Mouse (Mus musculus): ENCODE results near the gene Rps11. TPM values are rescaled to one million over a fixed set of nuclear protein-coding genes. Genes with fewer than 3 reads are reported as not detected.

The Rps11 gene
- polyA plus RNA-seq, 1 experiment, result 2,217 TPM

DNA sequence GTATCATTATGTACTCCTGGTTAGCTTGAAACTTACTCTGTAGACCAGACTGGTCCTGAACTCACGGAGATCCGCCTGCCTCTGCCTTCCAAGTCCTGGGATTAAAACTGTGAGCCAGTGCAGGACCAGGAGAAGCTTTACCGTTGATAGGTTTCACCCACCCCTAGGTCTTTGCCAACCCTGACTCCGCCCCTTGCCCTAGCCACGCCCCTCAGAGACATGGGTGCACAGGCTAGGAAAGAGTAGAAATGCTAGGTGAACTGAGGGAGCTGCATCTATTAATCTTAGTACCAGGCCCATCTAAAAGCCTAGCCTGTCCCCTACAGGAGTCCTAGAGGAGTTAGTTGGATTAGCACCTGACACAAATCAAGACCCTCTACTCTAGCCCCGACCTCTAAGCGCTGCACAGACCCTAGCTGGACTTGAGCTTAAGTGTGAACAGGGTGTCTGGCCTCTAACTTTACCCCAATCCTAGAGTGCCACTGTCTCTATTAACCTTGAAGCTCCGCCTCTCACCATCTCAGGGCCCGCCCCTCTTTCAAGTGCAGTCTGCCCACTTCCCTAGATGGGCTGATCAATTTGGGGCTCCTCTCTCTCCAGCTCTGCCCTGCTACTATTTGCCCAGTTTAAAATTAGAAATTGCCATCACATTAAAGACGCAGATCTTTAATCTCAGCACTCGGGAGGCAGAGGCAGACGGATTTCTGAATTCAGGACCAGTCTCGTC is 33.8 kb downstream of the Rps11 start:
- Histone ChIP-seq H3K79me2 (ENCODE audit: control insufficient read depth, insufficient read depth) (no peaks in the 10 kb centered on the region), H3K4me2 (ENCODE audit: low read depth) (peak overlapping the region; percentile 75), H3K27me3 (ENCODE audit: control insufficient read depth, insufficient read depth, insufficient read length) (no peaks in the 10 kb centered on the region), H3K4me3 (peak overlapping the region; percentile 38), H3K36me3 (ENCODE audit: control insufficient read depth, insufficient read depth) (no peaks in the 10 kb centered on the region), H3ac (ENCODE audit: control insufficient read depth, insufficient read length) (no peak overlapping the region)
- TF ChIP-seq MYOG (IDR thresholded peaks at IDR 0.05; ENCODE audit: control insufficient read depth in 1 of 3, insufficient read depth in 1 of 3, insufficient read length in 2 of 3, low read depth in 2 of 3), result no peak
- TF ChIP-seq REST (IDR thresholded peaks at IDR 0.05; ENCODE audit: insufficient read depth, insufficient read length), result no peak
- no peak for TF ChIP-seq E2F4 (IDR thresholded peaks at IDR 0.05; ENCODE audit: insufficient read depth)
- TF ChIP-seq POLR2A (IDR thresholded peaks at IDR 0.05; ENCODE audit: insufficient read length, low read depth), result no peak
- no peak for TF ChIP-seq SRF (IDR thresholded peaks at IDR 0.05; ENCODE audit: control insufficient read depth, insufficient read length, low read depth)
- TF ChIP-seq USF1 (IDR thresholded peaks at IDR 0.05; ENCODE audit: low read depth), result no peak

DNA sequence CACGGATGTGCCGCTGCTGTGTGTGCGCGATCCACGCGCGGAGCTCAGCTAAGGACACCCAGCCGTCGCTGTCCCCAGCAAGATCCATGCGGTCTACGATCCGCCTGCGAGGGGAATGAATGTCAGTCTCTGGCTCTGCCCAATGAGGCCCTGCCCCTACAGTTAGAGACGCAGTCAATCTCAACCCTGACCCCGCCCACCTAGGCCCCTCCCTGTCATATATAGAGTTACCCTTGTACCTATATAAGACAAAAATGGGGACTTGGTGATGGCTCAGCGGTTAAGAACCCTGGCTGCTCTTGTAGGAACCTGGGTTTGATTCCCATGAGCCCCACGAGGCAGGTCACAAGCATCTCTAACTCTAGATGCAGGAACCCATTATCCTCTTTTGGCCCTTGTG is 35.6 kb downstream of the Rps11 start:
- Histone ChIP-seq H3K27me3 (ENCODE audit: control insufficient read depth, insufficient read depth, insufficient read length) (no peaks in the 10 kb centered on the region), H3K4me3 (no peak overlapping the region), H3K79me2 (ENCODE audit: control insufficient read depth, insufficient read depth) (no peaks in the 10 kb centered on the region), H3K4me2 (ENCODE audit: low read depth) (no peak overlapping the region), H3K36me3 (ENCODE audit: control insufficient read depth, insufficient read depth) (no peaks in the 10 kb centered on the region), H3ac (ENCODE audit: control insufficient read depth, insufficient read length) (no peak overlapping the region)
- TF ChIP-seq POLR2AphosphoS2 (IDR thresholded peaks at IDR 0.05; ENCODE audit: insufficient read length, low read depth) (no peak), POLR2A (IDR thresholded peaks at IDR 0.05; ENCODE audit: insufficient read length, low read depth) (no peak), MYOG (IDR thresholded peaks at IDR 0.05; ENCODE audit: control insufficient read depth in 1 of 3, insufficient read depth in 1 of 3, insufficient read length in 2 of 3, low read depth in 2 of 3) (no peak), E2F4 (IDR thresholded peaks at IDR 0.05; ENCODE audit: insufficient read depth) (no peak), USF1 (IDR thresholded peaks at IDR 0.05; ENCODE audit: low read depth) (no peak), TCF3 (IDR thresholded peaks at IDR 0.05; ENCODE audit: insufficient read length, low read depth) (no peak), MAX (IDR thresholded peaks at IDR 0.05; ENCODE audit: low read depth) (no peak), TCF12 (IDR thresholded peaks at IDR 0.05; ENCODE audit: insufficient read depth, poor library complexity, severe bottlenecking) (no peak), REST (IDR thresholded peaks at IDR 0.05; ENCODE audit: insufficient read depth, insufficient read length) (no peak), SRF (IDR thresholded peaks at IDR 0.05; ENCODE audit: control insufficient read depth, insufficient read length, low read depth) (no peak), CEBPB (IDR thresholded peaks at IDR 0.05; ENCODE audit: insufficient read depth, poor library complexity, severe bottlenecking) (no peak), MYOD1 (IDR thresholded peaks at IDR 0.05; ENCODE audit: control insufficient read depth in 1 of 3, insufficient read length in 2 of 3, low read depth in 2 of 3) (no peak)

DNA sequence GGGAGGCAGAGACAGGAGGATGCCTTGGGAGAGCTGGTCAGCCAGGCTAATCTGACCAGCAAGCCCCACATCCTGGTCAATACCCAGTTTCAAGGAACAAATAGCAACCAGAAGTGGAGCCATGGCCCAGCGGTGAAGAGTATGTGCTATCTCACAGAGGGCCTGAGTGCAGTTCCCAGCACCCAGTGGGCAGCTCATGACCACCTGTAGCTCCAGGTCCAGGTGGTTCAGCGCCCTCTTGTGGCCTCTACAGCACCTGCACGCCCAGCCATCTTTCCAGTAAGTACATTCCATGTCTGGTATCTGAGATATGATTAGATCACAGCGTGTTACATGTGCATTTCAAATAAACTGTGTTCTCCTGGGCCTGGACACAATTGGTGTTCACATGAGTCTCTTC is 38.2 kb downstream of the Rps11 start:
- Histone ChIP-seq H3ac (ENCODE audit: control insufficient read depth, insufficient read length) (no peak overlapping the region), H3K4me2 (ENCODE audit: low read depth) (no peak overlapping the region), H3K79me2 (ENCODE audit: control insufficient read depth, insufficient read depth) (no peaks in the 10 kb centered on the region), H3K4me3 (no peak overlapping the region), H3K36me3 (ENCODE audit: control insufficient read depth, insufficient read depth) (no peaks in the 10 kb centered on the region), H3K27me3 (ENCODE audit: control insufficient read depth, insufficient read depth, insufficient read length) (no peaks in the 10 kb centered on the region)
- TF ChIP-seq CEBPB (IDR thresholded peaks at IDR 0.05; ENCODE audit: insufficient read depth, poor library complexity, severe bottlenecking) (no peak), POLR2A (IDR thresholded peaks at IDR 0.05; ENCODE audit: insufficient read length, low read depth) (no peak), TCF3 (IDR thresholded peaks at IDR 0.05; ENCODE audit: insufficient read length, low read depth) (no peak), MAX (IDR thresholded peaks at IDR 0.05; ENCODE audit: low read depth) (no peak), MYOG (IDR thresholded peaks at IDR 0.05; ENCODE audit: control insufficient read depth in 1 of 3, insufficient read depth in 1 of 3, insufficient read length in 2 of 3, low read depth in 2 of 3) (no peak), MYOD1 (IDR thresholded peaks at IDR 0.05; ENCODE audit: control insufficient read depth in 1 of 3, insufficient read length in 2 of 3, low read depth in 2 of 3) (no peak)

DNA sequence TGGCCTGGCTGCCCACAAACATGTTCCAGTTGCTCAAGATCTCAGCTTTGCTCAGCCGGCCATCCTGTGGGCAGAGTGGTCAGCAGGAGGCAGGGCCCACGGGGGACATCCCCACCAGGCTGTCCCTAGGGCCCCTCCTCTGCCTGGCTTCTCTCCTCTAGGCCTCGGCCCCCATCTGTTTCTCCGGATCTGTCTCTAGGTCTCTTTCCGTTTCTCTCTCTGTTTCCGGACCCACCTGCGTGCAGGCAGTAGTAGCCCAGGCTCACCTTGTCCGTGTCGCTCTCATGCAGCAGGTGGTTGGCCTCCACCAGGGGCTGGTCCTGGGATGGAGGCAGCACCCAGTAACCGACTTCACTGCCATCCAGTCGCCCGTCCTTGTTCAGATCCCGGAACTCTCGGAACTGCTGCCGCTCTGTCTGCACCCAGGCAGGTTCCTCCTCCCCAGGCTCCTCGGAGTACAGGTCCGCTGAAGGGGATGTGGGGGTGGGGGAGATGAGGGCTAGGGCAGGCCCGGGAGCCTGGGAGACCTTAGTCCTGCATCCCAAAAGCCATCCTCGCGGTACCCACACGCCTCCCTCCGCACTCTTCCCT is 40.8 kb downstream of the Rps11 start:
- H3K36me3 ChIP-seq (ENCODE audit: control insufficient read depth, insufficient read depth), result no peaks in the 10 kb centered on the region
- no peaks in the 10 kb centered on the region for H3K27me3 ChIP-seq (ENCODE audit: control insufficient read depth, insufficient read depth, insufficient read length)
- no peak overlapping the region for H3K4me3 ChIP-seq
- peak overlapping the region; percentile 33 for H3ac ChIP-seq (ENCODE audit: control insufficient read depth, insufficient read length)
- H3K4me2 ChIP-seq (ENCODE audit: low read depth), result no peak overlapping the region
- H3K79me2 ChIP-seq (ENCODE audit: control insufficient read depth, insufficient read depth), result no peaks in the 10 kb centered on the region
- TF ChIP-seq POLR2A (IDR thresholded peaks at IDR 0.05; ENCODE audit: insufficient read length, low read depth) (no peak), MYOD1 (IDR thresholded peaks at IDR 0.05; ENCODE audit: control insufficient read depth in 1 of 3, insufficient read length in 2 of 3, low read depth in 2 of 3) (no peak), MYOG (IDR thresholded peaks at IDR 0.05; ENCODE audit: control insufficient read depth in 1 of 3, insufficient read depth in 1 of 3, insufficient read length in 2 of 3, low read depth in 2 of 3) (no peak), REST (IDR thresholded peaks at IDR 0.05; ENCODE audit: insufficient read depth, insufficient read length) (no peak), TCF12 (IDR thresholded peaks at IDR 0.05; ENCODE audit: insufficient read depth, poor library complexity, severe bottlenecking) (no peak), USF1 (IDR thresholded peaks at IDR 0.05; ENCODE audit: low read depth) (no peak), MAX (IDR thresholded peaks at IDR 0.05; ENCODE audit: low read depth) (no peak), POLR2AphosphoS2 (IDR thresholded peaks at IDR 0.05; ENCODE audit: insufficient read length, low read depth) (no peak), E2F4 (IDR thresholded peaks at IDR 0.05; ENCODE audit: insufficient read depth) (no peak), CEBPB (IDR thresholded peaks at IDR 0.05; ENCODE audit: insufficient read depth, poor library complexity, severe bottlenecking) (no peak), SRF (IDR thresholded peaks at IDR 0.05; ENCODE audit: control insufficient read depth, insufficient read length, low read depth) (no peak), TCF3 (IDR thresholded peaks at IDR 0.05; ENCODE audit: insufficient read length, low read depth) (no peak)

Data from myocyte (in vitro differentiated cells).